Mouse (Mus musculus) forebrain, postnatal 0 days (tissue): Measurements from ENCODE around the gene Atxn1. TPM values are rescaled to one million over a fixed set of nuclear protein-coding genes. Genes with fewer than 3 reads are reported as not detected.

Experiments
- ATAC-seq: fragments of 200-750 bp; cut with Nextera tagmentation; 2 replicates; pipeline ENCODE4 v1.8.0; 2017; ENCODE audit warnings: mild to moderate bottlenecking, moderate library complexity
- DNase-seq: peaks from one replicate; pipeline ENCODE4 v3.0.0-alpha.2; 2015
- H3K27ac ChIP-seq: fragments of 300-500 bp; sonication (generic); 2 replicates; pipeline ENCODE4 v1.5.1; 2014; ENCODE audit warnings: low read depth, mild to moderate bottlenecking, antibody characterized with exemption, low read length, moderate library complexity, mixed read lengths
- H3K27me3 ChIP-seq: fragments of 300-500 bp; sonication (generic); 2 replicates; pipeline ENCODE4 v1.6.1; 2014; ENCODE audit warnings: mild to moderate bottlenecking, low read length, mixed read lengths; ENCODE audit not compliant: insufficient read depth
- H3K36me3 ChIP-seq: fragments of 300-500 bp; sonication (generic); 2 replicates; pipeline ENCODE4 v1.6.1; 2014; ENCODE audit warnings: mild to moderate bottlenecking, moderate library complexity; ENCODE audit not compliant: insufficient read depth
- H3K4me1 ChIP-seq: fragments of 300-500 bp; sonication (generic); 2 replicates; pipeline ENCODE4 v1.6.1; 2014; ENCODE audit warnings: antibody characterized with exemption; ENCODE audit not compliant: insufficient read depth
- H3K4me2 ChIP-seq: fragments of 300-500 bp; sonication (generic); 2 replicates; pipeline ENCODE4 v1.6.1; 2014; ENCODE audit warnings: low read depth, mild to moderate bottlenecking, moderate library complexity
- H3K4me3 ChIP-seq: fragments of 300-500 bp; sonication (generic); 2 replicates; pipeline ENCODE4 v1.5.1; 2014; ENCODE audit warnings: low read depth, low read length, mixed read lengths
- H3K9ac ChIP-seq: fragments of 300-500 bp; sonication (generic); 2 replicates; pipeline ENCODE4 v1.6.1; 2014; ENCODE audit warnings: mild to moderate bottlenecking
- H3K9me3 ChIP-seq: fragments of 300-500 bp; sonication (generic); 2 replicates; pipeline ENCODE4 v1.6.1; 2016; ENCODE audit warnings: low read length
- CTCF ChIP-seq: sonication (generic); IDR thresholded peaks from 2 replicates; pipeline ENCODE4 v1.5.1; 2016; ENCODE audit warnings: antibody characterized with exemption, control low read depth, low read depth
- WGBS: fragments of 180-500 bp; shearing (Covaris S2); extraction: QIAGEN DNeasy Blood & Tissue Kit; methylation state at CpG from one replicate; pipeline ENCODE4 v1.1.7; 2014; 5-methylcytosine and 5-hydroxymethylcytosine counted together
- polyA plus RNA-seq: library from polyadenylated mRNA; unstranded; fragments of >200 nt; fragmentation: Nextera tagmentation; extraction: Ambion mirVana; gene quantifications from 2 replicates; pipeline ENCODE4 v1.2.1, GENCODE M21; 2015
- total RNA-seq: library from RNA; depleted of rRNA; stranded (reverse); fragments of >200 nt; gene quantifications from 2 replicates; pipeline ENCODE4 v1.2.3, GENCODE M21; 2014

Gene Atxn1
- total and polyA plus RNA-seq, 2 experiments from 2014 or later, result 13.0 to 32.3 TPM

GRCm38 (mm10) chr13:45530754-45531153 lies 434.1 kb downstream of the Atxn1 start:
- Histone ChIP-seq H3K4me1 (no peaks in the 10 kb centered on the region), H3K9ac (no peak overlapping the region), H3K36me3 (no peaks in the 10 kb centered on the region), H3K9me3 (no peaks in the 10 kb centered on the region), H3K4me3 (no peak overlapping the region), H3K27ac (no peak overlapping the region), H3K27me3 (no peaks in the 10 kb centered on the region), H3K4me2 (no peak overlapping the region)
- DNase-seq (peak; percentile 25), ATAC-seq (peak; percentile 62)
- WGBS, result 24% methylated on average over 6 of the region's 6 CpGs
- TF ChIP-seq CTCF, result no peak

GRCm38 (mm10) chr13:45528787-45529186 lies 436.0 kb downstream of the Atxn1 start:
- Histone ChIP-seq H3K27ac (no peak overlapping the region), H3K9me3 (no peaks in the 10 kb centered on the region), H3K9ac (no peak overlapping the region), H3K4me2 (no peak overlapping the region), H3K4me3 (no peak overlapping the region), H3K36me3 (no peaks in the 10 kb centered on the region), H3K27me3 (no peaks in the 10 kb centered on the region), H3K4me1 (no peaks in the 10 kb centered on the region)
- 69% methylated on average over 4 of the region's 4 CpGs for WGBS
- no peak for TF ChIP-seq CTCF
- ATAC-seq, result no peak
- no peak for DNase-seq

- Histone ChIP-seq H3K4me3 (no peak overlapping the region), H3K27me3 (no peaks in the 10 kb centered on the region), H3K27ac (no peak overlapping the region), H3K4me1 (no peaks in the 10 kb centered on the region), H3K9me3 (no peaks in the 10 kb centered on the region), H3K4me2 (no peak overlapping the region), H3K9ac (no peak overlapping the region), H3K36me3 (0 out of 2 replicates have a peak, but pooled peaks cover 3% of the 10 kb centered on the region)
- DNase-seq (no peak), ATAC-seq (no peak)
- no peak for TF ChIP-seq CTCF
- WGBS, result 96% methylated on average over 11 of the region's 11 CpGs
Measured at GRCm38 (mm10) chr13:45527232-45527964, 437.4 kb downstream of the Atxn1 start.

- Histone ChIP-seq H3K4me3 (no peak overlapping the region), H3K9me3 (no peaks in the 10 kb centered on the region), H3K27ac (no peak overlapping the region), H3K4me2 (no peak overlapping the region), H3K27me3 (no peaks in the 10 kb centered on the region), H3K4me1 (no peaks in the 10 kb centered on the region), H3K9ac (no peak overlapping the region), H3K36me3 (0 out of 2 replicates have a peak, but pooled peaks cover 3% of the 10 kb centered on the region)
- DNase-seq (no peak), ATAC-seq (peak; percentile 58)
- WGBS, result 26% methylated on average over 7 of the region's 7 CpGs
- TF ChIP-seq CTCF, result no peak
Measured at GRCm38 (mm10) chr13:45526230-45526629, 438.6 kb downstream of the Atxn1 start.

GRCm38 (mm10) chr13:45524791-45525435 lies 439.9 kb downstream of the Atxn1 start:
- no peaks in the 10 kb centered on the region for H3K4me1 ChIP-seq
- TF ChIP-seq CTCF, result no peak
- H3K9me3 ChIP-seq, result no peaks in the 10 kb centered on the region
- no peak overlapping the region for H3K4me2 ChIP-seq
- ATAC-seq (no peak), DNase-seq (no peak)
- no peak overlapping the region for H3K9ac ChIP-seq
- 0 out of 2 replicates have a peak, but pooled peaks cover 7% of the 10 kb centered on the region for H3K36me3 ChIP-seq
- 88% methylated on average over 6 of the region's 6 CpGs for WGBS
- no peaks in the 10 kb centered on the region for H3K27me3 ChIP-seq
- H3K4me3 ChIP-seq, result no peak overlapping the region
- H3K27ac ChIP-seq, result no peak overlapping the region

- DNase-seq (no peak), ATAC-seq (no peak)
- no peak for TF ChIP-seq CTCF
- Histone ChIP-seq H3K4me2 (no peak overlapping the region), H3K4me3 (no peak overlapping the region), H3K27me3 (no peaks in the 10 kb centered on the region), H3K9ac (no peak overlapping the region), H3K9me3 (no peaks in the 10 kb centered on the region), H3K36me3 (0 out of 2 replicates have a peak, but pooled peaks cover 8% of the 10 kb centered on the region), H3K27ac (no peak overlapping the region), H3K4me1 (no peaks in the 10 kb centered on the region)
- 45% methylated on average over 3 of the region's 3 CpGs for WGBS
Measured at GRCm38 (mm10) chr13:45524305-45524704, 440.5 kb downstream of the Atxn1 start.
